Mouse (Mus musculus): ENCODE measurements around the gene Psmd6.

DNA sequence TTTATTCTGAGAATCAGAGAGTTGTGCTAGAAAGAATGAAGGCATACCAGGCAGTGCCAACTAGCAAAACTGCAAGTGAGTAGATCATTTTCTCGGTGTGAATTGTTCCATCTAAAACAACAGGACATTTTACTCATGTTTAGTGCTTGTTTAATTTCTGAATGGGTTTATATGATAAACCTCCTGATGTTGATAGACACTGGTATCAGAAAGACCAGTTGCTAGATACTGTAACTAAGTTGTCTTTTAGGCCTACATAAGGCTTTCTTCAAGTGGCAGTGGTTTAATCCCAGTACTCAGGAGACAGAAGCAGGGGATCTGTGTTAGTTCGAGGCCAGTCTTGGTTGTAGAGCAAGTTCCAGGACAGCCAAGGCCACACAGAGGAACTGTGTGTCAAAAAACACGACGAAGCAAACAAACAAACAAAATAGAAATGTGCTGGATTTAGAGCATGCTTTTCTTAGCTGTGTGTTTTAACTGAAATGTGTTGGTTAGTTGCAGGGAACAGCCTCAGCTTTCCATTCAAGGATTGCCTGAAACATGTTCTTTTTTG, 34.0 kb downstream of the Psmd6 start:
- TF ChIP-seq MAFK (IDR thresholded peaks at IDR 0.05; ENCODE audit: borderline replicate concordance, low read depth, low read length) (no peak), POLR2A (IDR thresholded peaks at IDR 0.05; ENCODE audit: control insufficient read depth in 1 of 2, insufficient read depth in 1 of 2, low read depth in 1 of 2, low read length in 2 of 2, poor library complexity in 1 of 2) (no peak), SIN3A (IDR thresholded peaks at IDR 0.05; ENCODE audit: low read length) (no peak), CTCF (IDR thresholded peaks at IDR 0.05 in 2 of 3, conservative IDR thresholded peaks at IDR 0.05 in 1 of 3; ENCODE audit: control insufficient read depth in 1 of 3, insufficient read depth in 1 of 3, low read depth in 2 of 3, low read length in 3 of 3, poor library complexity in 1 of 3, severe bottlenecking in 1 of 3) (no peak), EP300 (IDR thresholded peaks at IDR 0.05; ENCODE audit: low read depth in 1 of 2, low read length in 2 of 2) (peak; percentile 55 to 69; a peak in 3 of 4 replicates), ZNF384 (IDR thresholded peaks at IDR 0.05; ENCODE audit: low read depth, low read length) (no peak), TAL1 (IDR thresholded peaks at IDR 0.05; ENCODE audit: low read length) (no peak), CHD1 (IDR thresholded peaks at IDR 0.05; ENCODE audit: low read depth, low read length) (no peak), TCF12 (IDR thresholded peaks at IDR 0.05; ENCODE audit: low read depth, low read length) (peak; percentile 64; the same call in 1 of the 2 replicates), HCFC1 (IDR thresholded peaks at IDR 0.05; ENCODE audit: low read depth, low read length) (no peak), GATA1 (IDR thresholded peaks at IDR 0.05; ENCODE audit: low read depth, low read length) (peak; percentile 67; the same call in 1 of the 2 replicates), ZC3H11A (IDR thresholded peaks at IDR 0.05; ENCODE audit: low read depth, low read length) (no peak), USF1 (IDR thresholded peaks at IDR 0.05; ENCODE audit: low read depth, low read length) (no peak), MXI1 (IDR thresholded peaks at IDR 0.05; ENCODE audit: low read depth, low read length) (no peak)
